Mouse (Mus musculus): ENCODE results near the gene Tenm4.

GRCm38 (mm10) chr7:96826101-96826500 is 655.1 kb downstream of the Tenm4 start:
- TF ChIP-seq CTCF (IDR thresholded peaks at IDR 0.05; ENCODE audit: low read depth, low read length) (no peak), GATA1 (IDR thresholded peaks at IDR 0.05; ENCODE audit: borderline replicate concordance, low read length) (no peak)

Measured in G1E (cell line).